Mouse (Mus musculus): ENCODE measurements around the gene Kank4. TPM values are rescaled to one million over a fixed set of nuclear protein-coding genes. Genes with fewer than 3 reads are reported as not detected.

Gene Kank4
- total RNA-seq, 2 experiments from 2014 or later = 2.6 to 2.8 TPM

- DNase-seq (ENCODE audit: low spot score in 2 of 2) = no peak
- intact Hi-C loops (cut with DNase I) = no loop called here
Observed at GRCm38 (mm10) chr4:98789861-98790311, 27.5 kb downstream of the Kank4 start.

- intact Hi-C loops (cut with DNase I) = no loop called here
- DNase-seq (ENCODE audit: low spot score in 2 of 2) = no peak
Observed at GRCm38 (mm10) chr4:98789133-98789765, 28.1 kb downstream of the Kank4 start.

DNA sequence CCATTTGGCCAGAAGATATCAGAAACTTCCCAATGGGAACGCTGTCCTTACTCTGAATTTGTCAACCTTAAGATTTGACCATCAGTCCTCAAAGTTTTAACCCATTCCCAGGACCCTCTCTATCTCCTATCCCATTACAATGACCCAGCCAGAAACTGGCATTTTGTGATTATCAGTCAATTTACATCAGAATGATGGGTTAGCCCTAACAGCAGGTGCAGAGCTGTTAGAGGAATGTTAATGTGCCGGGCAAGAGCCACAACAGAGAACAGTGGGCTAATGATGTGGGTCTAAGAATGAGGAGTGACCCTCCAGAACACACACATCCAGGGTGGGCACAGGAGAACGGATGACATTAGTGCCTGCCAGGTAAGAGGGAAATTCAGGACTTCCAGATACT lies 31.1 kb downstream of the Kank4 start:
- intact Hi-C loops (cut with DNase I) = no loop called here
- DNase-seq (ENCODE audit: low spot score in 2 of 2) = no peak

DNA sequence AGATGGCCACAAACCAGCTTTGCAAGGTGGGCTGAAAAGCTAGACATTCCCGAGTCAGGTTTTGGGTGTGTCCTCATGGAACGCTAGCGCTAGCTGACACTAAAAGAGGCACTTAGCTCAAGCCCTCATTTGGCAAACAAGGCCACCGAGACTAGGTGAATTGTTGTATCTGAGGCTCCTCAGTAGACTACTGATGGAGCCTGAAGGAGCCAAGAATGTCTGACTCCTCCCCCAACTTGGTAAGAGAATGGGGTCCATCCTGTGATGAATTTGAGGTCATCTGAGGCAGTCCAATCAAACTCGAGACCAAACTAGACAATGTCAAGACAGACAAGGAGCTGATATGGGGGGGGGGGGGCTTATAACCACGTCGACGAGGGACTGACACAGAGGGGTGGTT lies 31.5 kb downstream of the Kank4 start:
- no peak for DNase-seq (ENCODE audit: low spot score in 2 of 2)

DNA sequence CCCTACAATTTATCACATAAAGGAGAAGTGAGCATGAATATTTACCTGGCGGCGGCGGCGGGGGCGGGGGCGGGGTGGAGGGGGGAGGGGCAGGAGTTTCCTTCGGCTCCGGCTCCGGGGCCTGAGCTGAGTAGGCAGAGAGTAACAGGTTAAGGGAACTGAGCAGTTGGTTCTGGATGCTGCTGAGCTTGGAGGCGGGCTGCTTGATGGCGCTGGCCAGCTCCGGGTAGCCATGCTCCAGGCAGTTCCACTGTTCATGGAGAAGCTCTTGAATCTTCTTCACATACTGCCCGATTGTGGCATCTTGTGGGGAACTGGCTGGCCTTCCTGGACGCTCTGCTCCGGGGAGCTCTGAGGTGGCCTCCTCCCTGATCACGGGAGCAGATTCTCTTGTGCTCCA lies 39.1 kb downstream of the Kank4 start:
- intact Hi-C loops (cut with DNase I) = no loop called here
- no peak for DNase-seq (ENCODE audit: low spot score in 2 of 2)

More for the DNA sequence above, 31.5 kb downstream of the Kank4 start:
- intact Hi-C loops (cut with DNase I) = no loop called here

GRCm38 (mm10) chr4:98777464-98777863 lies 39.9 kb downstream of the Kank4 start:
- intact Hi-C loops (cut with DNase I) = no loop called here
- DNase-seq (ENCODE audit: low spot score in 2 of 2) = no peak

DNA sequence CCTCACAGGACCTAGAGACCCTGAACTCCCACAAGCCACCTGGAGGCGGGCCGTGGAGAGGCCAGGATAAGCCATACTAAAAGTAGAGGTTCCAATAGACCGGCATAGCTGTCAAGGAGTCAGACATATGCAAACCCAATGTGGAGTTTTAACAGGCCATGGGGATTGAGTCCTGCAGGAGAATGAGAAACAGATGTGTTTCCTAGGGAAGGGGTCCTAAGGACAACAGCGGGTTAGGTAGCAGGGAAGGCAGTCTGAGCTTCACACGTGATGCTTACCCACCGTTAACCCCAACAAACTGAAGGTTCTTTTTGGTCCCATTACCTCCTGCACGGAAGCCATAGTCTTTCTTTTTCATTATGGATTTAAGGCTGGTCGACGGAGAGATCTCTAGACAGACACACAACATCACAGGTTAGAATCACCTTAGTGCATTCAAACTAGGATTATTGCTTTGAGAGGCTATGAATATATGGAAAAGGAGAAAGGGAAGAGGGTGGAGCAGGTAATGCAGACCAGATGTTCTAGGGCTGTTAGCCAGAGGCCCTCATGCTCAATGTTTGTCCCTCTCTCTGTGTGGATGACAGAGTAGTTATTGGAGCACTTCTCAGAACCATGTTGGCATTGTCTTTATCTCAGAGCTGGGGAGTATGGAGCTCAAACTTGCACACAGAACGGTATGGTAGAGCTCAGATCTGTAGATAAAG lies 40.5 kb downstream of the Kank4 start:
- intact Hi-C loops (cut with DNase I) = no loop called here

DNA sequence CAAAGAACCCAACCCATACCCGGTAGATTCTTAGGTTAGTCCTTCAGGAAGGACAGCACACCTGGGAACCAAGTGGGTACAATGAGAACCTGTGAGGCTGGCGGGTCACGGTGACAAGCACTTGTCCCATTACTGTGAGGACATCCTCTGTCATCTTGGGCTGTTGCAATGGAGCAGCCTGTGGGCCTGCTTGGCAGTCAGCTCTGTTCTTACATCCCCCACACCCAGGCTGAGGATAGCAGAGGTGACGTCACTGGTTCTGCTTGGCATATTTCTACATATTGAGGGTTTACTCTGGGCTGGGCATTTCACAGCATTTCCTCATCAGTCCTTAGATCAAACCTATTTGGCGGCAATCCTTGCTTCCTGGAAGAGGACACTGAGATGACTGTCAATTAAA lies 43.6 kb downstream of the Kank4 start:
- DNase-seq (ENCODE audit: low spot score in 2 of 2) = no peak
- intact Hi-C loops (cut with DNase I) = no loop called here

More for the DNA sequence above, 40.5 kb downstream of the Kank4 start:
- DNase-seq (ENCODE audit: low spot score in 2 of 2) = no peak

- no peak for DNase-seq (ENCODE audit: low spot score in 2 of 2)
- intact Hi-C loops (cut with DNase I) = no loop called here
Observed at GRCm38 (mm10) chr4:98767134-98768133, 49.9 kb downstream of the Kank4 start.

GRCm38 (mm10) chr4:98758872-98759518 lies 58.3 kb downstream of the Kank4 start:
- intact Hi-C loops (cut with DNase I) = no loop called here
- peak in 1 of 2 experiments; percentile 7 for DNase-seq (ENCODE audit: low spot score in 2 of 2)

DNA sequence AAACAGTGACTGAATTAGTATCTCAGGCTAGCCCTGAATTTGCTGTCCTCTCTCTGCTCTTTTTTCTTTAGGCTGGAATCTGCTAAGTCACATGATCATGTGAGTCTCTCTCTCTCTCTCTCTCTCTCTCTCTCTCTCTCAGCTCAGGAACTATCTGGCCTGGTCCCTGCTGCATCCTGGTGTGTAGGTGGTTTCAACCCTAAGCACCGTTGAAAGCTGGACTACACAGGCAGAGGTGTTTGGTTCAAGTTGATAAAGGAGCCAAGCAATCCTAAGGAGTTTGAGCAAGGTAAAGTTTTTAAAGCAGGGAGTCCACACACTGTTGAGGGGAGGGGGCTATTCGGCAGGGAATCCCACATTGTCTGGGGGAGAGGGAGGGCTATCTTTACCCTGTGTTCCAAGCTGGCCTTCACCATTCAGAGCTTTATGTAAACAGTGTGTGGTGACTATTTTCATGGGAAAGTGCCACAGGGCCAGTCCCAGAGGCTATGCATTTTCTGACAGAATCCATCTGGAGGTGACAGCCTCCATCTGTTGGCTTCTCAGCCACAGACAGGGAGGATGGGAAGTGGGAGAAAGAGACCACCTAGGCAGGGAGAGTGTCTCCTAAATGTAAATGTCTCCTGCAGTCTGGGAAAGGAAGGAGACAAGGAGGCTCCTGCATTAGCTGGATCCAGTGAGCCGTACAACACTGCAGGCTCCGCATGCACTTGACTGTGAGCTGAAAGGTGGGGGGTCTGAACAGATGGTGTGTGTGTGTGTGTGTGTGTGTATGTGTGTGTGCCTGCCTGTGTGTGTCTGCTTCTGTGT lies 59.1 kb downstream of the Kank4 start:
- DNase-seq (ENCODE audit: low spot score in 2 of 2) = peak; percentile 5 to 23
- intact Hi-C loops (cut with DNase I) = no loop called here

- DNase-seq (ENCODE audit: low spot score in 2 of 2) = no peak
- intact Hi-C loops (cut with DNase I) = no loop called here
Observed at GRCm38 (mm10) chr4:98756141-98756540, 61.2 kb downstream of the Kank4 start.

DNA sequence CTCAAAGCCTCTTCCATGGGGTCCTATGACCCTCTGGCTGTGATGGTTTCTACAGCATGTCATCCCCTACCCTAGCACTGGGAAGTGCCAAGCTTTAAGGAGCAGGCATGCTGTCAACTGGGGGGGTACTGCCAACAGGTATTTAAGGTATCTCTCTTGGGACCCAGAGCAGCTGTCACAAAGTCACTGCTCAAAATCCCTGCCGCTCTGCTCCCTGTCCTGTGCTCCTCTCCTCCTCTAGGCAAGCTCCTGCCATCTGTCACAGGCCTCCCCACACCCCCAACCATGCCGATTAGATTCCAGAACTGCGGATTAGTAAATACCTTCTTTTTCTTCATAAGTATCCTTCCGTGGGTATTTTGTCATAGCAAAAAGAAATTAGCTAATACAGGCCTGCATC lies 62.9 kb downstream of the Kank4 start:
- intact Hi-C loops (cut with DNase I) = no loop called here
- DNase-seq (ENCODE audit: low spot score in 2 of 2) = no peak

DNA sequence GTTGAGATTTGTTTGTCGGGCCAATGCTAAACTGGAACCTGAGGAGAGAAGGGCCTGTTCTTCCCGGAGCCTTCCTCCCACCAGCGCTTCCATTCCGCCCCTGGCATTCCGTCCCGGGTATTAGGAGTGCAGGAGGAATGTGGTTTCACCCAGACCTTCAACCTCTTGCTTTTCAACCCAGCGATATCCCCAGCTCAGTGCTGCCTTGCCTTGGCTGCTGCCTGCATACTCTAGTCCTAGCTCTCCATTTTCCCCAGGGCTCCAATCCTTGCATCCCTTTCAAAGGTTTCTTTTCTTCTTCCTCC lies 73.5 kb downstream of the Kank4 start:
- intact Hi-C loops (cut with DNase I) = no loop called here
- DNase-seq (ENCODE audit: low spot score in 2 of 2) = no peak

- DNase-seq (ENCODE audit: low spot score in 2 of 2) = no peak
- intact Hi-C loops (cut with DNase I) = no loop called here
Observed at GRCm38 (mm10) chr4:98743209-98743905, 74.0 kb downstream of the Kank4 start.

DNA sequence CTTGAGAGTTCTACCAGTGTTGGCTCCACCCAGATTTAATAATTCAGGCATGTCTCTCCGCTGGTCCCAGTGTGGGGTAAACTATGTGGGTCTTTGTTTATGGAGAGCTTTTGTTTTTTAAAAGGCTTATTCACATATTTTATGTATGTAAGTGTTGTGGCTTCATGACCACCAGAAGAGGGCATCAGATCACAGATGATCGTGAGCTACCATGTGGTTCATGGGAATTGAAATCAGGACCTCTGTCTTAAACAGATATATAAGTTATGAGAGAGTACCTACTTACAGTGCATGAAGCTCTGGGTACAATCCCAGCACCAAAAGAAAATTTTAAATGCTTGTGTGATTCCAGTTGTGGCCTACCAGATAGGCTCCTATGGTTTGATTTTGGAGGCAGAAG lies 77.6 kb downstream of the Kank4 start:
- intact Hi-C loops (cut with DNase I) = loop anchor here (2.0 to 10.0 kb wide), 2 partner anchors 147 to 445 kb away; no protein-coding TSS in a partner anchor

GRCm38 (mm10) chr4:98733660-98734059 lies 83.7 kb downstream of the Kank4 start:
- no peak for DNase-seq (ENCODE audit: low spot score in 2 of 2)
- intact Hi-C loops (cut with DNase I) = loop anchor here (10.0 kb wide), 1 partner anchor 451 kb away; no protein-coding TSS in a partner anchor

More for the DNA sequence above, 77.6 kb downstream of the Kank4 start:
- no peak for DNase-seq (ENCODE audit: low spot score in 2 of 2)

GRCm38 (mm10) chr4:98728716-98729115 lies 88.6 kb downstream of the Kank4 start:
- intact Hi-C loops (cut with DNase I) = no loop called here

More at GRCm38 (mm10) chr4:98728716-98729115, 88.6 kb downstream of the Kank4 start:
- DNase-seq (ENCODE audit: low spot score in 2 of 2) = no peak

Measured in left cerebral cortex, postnatal 14 days (tissue).